Mouse (Mus musculus) retina, postnatal 7 days (tissue): Measurements from ENCODE around the gene Slc22a12.

ENCODE experiments used
- DNase-seq: peaks from one replicate; pipeline ENCODE4 v3.0.0-alpha.2; 2012; ENCODE audit warnings: low read depth, low spot score

Slc22a12 gene

GRCm38 (mm10) chr19:6494032-6494431, 48.8 kb downstream of the Slc22a12 start:
- DNase-seq = no peak

GRCm38 (mm10) chr19:6493219-6493618, 49.6 kb downstream of the Slc22a12 start:
- DNase-seq = no peak

GRCm38 (mm10) chr19:6492124-6492523, 50.7 kb downstream of the Slc22a12 start:
- peak; percentile 68 for DNase-seq

- no peak for DNase-seq
Observed at GRCm38 (mm10) chr19:6491538-6491937, 51.3 kb downstream of the Slc22a12 start.

- peak; percentile 84 for DNase-seq
Observed at GRCm38 (mm10) chr19:6489030-6489429, 53.8 kb downstream of the Slc22a12 start.
